Mouse (Mus musculus) brain, embryonic 14.5 days (tissue): ENCODE results near the gene Qpct. TPM values are rescaled to one million over a fixed set of nuclear protein-coding genes. Genes with fewer than 3 reads are reported as not detected.

ENCODE experiments used
- DNase-seq: peaks from one replicate; pipeline ENCODE4 v3.0.0-alpha.2; 2011; ENCODE audit warnings: low read depth
- CTCF ChIP-seq: fragments of 200-500 bp; IDR thresholded peaks from 2 replicates; pipeline ENCODE4 v1.5.1; 2012; ENCODE audit warnings: inconsistent platforms, mild to moderate bottlenecking, moderate library complexity, borderline replicate concordance; ENCODE audit not compliant: insufficient read depth, insufficient read length; ENCODE audit errors: extremely low read depth
- POLR2A ChIP-seq: fragments of 200-500 bp; IDR thresholded peaks from 2 replicates; pipeline ENCODE4 v1.6.1; 2012; ENCODE audit warnings: mild to moderate bottlenecking, inconsistent platforms, borderline replicate concordance; ENCODE audit not compliant: poor library complexity, insufficient read depth, insufficient read length, severe bottlenecking; ENCODE audit errors: extremely low read depth
- polyA plus RNA-seq: library from polyadenylated mRNA; depleted of rRNA; stranded (reverse); fragments of >200 nt; gene quantifications from 2 replicates; pipeline ENCODE4 v1.2.3, GENCODE M21; 2012; rRNA removed

The Qpct gene
- polyA plus RNA-seq, 1 experiment = 9.7 TPM

- no peak for DNase-seq
- no peak for TF ChIP-seq POLR2A
- no peak for TF ChIP-seq CTCF
Observed at GRCm38 (mm10) chr17:79120269-79120668, 68.6 kb downstream of the Qpct start.

- no peak for DNase-seq
- TF ChIP-seq POLR2A = no peak
- no peak for TF ChIP-seq CTCF
Observed at GRCm38 (mm10) chr17:79133740-79134139, 82.0 kb downstream of the Qpct start.

DNA sequence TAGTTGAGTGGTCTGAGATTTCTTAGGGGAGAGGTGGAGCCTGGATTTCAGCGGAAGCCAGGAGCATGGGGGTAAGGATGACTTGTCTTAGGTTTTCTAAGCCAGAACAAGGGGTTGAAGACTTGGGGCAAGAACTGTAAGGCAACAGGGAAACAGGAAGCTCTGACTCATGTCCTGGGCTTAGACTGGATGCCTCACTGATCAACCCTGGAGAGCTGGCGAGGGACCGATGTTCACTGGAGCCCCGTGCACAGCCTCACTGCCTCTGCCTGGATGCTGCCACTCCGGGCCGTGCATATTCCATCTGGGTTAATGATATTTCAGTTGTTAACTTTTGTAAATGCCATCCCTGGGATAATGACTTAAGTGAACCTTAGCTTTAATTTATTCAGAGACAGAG is 84.1 kb downstream of the Qpct start:
- DNase-seq = no peak
- no peak for TF ChIP-seq CTCF
- TF ChIP-seq POLR2A = no peak

DNA sequence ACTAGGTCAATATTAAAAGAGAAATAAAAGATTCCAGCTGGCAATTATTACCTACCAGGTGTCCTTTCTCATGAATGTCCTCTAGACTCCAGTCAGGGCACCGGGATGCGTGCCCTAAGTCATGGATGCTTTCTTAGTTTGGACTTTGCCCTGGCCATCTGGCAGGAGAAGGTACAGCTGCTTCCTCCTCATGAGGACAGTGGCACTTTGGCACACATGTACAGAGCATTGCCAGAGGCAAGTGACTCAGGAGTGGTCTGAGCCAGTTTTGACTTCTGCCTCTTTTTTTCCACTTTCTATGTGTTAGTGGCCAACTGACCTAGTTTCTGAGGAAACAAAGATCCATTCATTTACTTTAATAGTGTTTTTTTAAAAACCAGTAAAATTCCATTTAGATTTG is 84.7 kb downstream of the Qpct start:
- no peak for TF ChIP-seq POLR2A
- no peak for TF ChIP-seq CTCF
- DNase-seq = no peak

Other genes with a start within 250 kb of the Qpct start
- gene Heatr5b, start 216.5 kb upstream of the Qpct start, polyA plus RNA-seq = 32.6 and 41.0 TPM in 2 replicates
- gene Gpatch11, start 216.3 kb upstream of the Qpct start, polyA plus RNA-seq = 23.3 and 24.0 TPM in 2 replicates
- 1.2 and 2.3 TPM in 2 replicates for gene Eif2ak2, start 169.3 kb upstream of the Qpct start, polyA plus RNA-seq
- gene Sult6b1, start 144.9 kb upstream of the Qpct start, polyA plus RNA-seq = 0.13 TPM in 1 of 2 replicates, not detected in the other
- gene Cebpzos, start 135.4 kb upstream of the Qpct start, polyA plus RNA-seq = 31.9 and 40.6 TPM in 2 replicates
- 18.3 and 23.3 TPM in 2 replicates for gene Cebpz, start 114.8 kb upstream of the Qpct start, polyA plus RNA-seq
- 29.0 and 30.0 TPM in 2 replicates for gene Ndufaf7, start 114.8 kb upstream of the Qpct start, polyA plus RNA-seq
- gene Prkd3, start 31.1 kb upstream of the Qpct start, polyA plus RNA-seq = 21.4 and 23.8 TPM in 2 replicates